Mouse (Mus musculus) kidney, adult 8-10 months (tissue): ENCODE results near the gene Rgs3.

Source experiments
- DNase-seq, 2 experiments: peaks; one replicate each; pipeline ENCODE4 v3.0.0; 2022

Rgs3 gene

DNA sequence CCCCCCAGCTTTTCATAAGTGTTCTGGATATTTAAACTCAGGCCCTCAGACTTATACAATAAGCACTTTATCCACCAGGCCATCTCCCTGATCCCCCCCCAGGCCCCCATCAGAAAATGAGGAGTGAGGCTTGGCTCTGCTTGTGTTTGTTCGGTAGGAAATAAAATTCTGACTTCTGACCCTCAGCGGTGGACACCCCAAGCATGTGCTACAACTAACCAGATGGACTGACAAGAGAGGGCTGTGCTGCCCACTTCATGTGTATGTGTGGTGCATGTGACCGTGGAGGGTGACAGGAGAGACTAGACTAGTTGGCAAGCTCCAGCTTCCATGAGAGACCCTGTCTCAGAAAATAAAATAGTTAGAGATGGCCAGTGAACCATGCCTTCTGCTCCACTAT is 171.2 kb downstream of the Rgs3 start:
- DNase-seq: no peak

DNA sequence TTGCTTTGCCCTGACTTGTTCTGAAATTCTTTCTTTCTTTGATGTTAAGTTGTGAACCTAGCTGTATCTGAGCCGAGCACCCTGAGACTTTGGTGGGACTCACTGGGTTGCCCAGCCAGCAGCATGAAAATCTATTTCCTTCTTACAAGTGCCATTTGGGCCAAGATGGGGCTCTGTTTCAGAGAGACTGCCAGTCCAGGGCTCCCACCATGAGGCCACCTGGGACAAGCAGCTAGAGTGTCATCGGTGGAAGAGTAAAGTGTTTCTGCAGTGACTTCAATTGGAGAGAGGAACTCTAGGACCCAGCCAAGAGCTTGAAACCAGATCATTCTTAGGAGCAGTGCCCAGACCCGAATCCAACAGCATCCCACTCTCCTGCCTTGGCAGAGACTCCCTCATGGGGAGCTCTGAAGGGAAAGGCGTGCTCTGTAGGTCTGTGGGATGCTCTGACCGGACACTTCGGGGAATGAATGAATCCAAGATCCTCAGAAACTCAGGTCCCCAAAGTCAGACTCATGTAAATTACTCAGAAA is 171.9 kb downstream of the Rgs3 start:
- no peak for DNase-seq

GRCm38 (mm10) chr4:62732096-62732495 is 172.4 kb downstream of the Rgs3 start:
- peak in 1 of 2 experiments; percentile 20 for DNase-seq

GRCm38 (mm10) chr4:62732840-62733239 is 173.2 kb downstream of the Rgs3 start:
- DNase-seq: peak in 1 of 2 experiments; percentile 27

GRCm38 (mm10) chr4:62733938-62734337 is 174.3 kb downstream of the Rgs3 start:
- no peak for DNase-seq

- no peak for DNase-seq
Measured at GRCm38 (mm10) chr4:62735291-62735690, 175.6 kb downstream of the Rgs3 start.

- DNase-seq: no peak
Measured at GRCm38 (mm10) chr4:62735878-62736277, 176.2 kb downstream of the Rgs3 start.

- DNase-seq: no peak
Measured at GRCm38 (mm10) chr4:62736421-62736820, 176.8 kb downstream of the Rgs3 start.

- no peak for DNase-seq
Measured at GRCm38 (mm10) chr4:62736904-62737303, 177.3 kb downstream of the Rgs3 start.

DNA sequence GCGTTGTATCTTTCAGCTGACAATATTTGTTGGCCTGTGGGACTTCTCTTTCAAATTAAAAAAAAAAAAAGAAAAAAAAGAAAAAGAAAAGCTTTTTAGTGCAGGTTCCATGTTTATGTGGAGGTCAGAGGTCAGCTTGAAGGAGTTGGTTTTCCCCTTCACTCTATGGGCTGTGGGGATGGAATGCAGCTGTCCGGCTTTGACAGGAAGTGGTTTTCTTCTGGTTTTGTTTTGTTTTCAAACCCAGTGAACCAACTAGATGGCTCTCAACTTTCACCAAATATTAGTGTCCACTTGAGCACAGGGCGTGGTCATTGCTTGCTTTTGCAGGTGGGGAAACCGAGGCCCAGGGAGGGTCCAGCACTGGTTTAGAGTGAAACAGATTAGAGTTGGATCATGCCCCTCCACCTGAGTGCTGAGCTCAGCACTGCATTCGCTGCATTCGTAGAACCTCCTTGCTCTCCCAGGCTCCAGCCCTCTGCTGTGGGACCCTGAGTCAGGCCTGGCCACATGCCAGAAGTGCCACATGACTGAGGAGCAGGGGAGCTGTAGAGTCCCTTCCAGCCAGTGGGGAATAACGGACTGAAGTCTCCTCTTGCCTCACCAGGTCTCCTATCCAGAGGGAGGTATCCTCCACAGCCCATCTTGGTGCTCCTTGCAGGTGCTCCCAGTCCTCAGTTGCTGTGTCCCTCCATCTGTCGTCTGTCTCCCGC is 178.5 kb downstream of the Rgs3 start:
- no peak for DNase-seq

- DNase-seq: no peak
Measured at GRCm38 (mm10) chr4:62738996-62739395, 179.3 kb downstream of the Rgs3 start.

DNA sequence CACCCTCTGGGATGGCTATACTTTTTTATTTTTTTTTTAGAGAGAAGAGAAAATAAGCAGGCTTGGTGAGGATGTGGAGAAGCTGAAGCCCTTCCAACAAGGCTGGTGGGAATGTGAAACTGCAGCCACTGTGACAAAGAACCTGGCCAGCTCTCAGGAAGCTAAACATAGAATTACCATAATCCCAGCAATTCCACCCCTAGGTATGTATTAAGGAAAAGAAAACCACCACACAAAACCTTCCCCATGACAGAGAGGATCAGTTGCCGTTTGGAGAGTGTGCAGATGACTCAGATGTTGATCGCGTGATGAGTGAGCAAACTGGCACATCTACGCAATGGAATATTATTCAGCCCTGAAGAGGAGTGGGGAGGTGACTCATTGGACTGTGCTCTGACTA is 179.9 kb downstream of the Rgs3 start:
- no peak for DNase-seq

GRCm38 (mm10) chr4:62740282-62741054 is 180.8 kb downstream of the Rgs3 start:
- no peak for DNase-seq

GRCm38 (mm10) chr4:62741055-62741453 is 181.4 kb downstream of the Rgs3 start:
- DNase-seq: no peak

DNA sequence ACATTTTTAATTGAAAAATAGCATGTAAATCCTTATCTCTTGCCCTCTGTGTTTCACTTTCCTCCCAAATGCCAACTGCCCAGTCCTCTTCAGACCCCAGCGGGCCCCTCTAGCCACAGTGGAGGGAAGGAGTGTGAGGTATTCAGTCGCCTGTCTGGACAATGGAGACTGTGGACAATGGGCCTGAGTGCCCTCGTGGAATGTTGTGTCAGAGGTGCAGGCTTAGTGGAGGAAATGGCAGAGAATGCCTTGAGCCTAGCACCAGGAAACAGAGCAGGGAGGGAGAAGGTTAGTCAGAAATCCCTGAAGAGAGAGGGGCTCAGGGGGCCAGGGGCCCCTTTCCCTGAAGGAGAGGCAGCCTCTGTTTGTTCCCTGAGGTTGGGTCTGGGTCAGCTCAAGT is 182.0 kb downstream of the Rgs3 start:
- no peak for DNase-seq

DNA sequence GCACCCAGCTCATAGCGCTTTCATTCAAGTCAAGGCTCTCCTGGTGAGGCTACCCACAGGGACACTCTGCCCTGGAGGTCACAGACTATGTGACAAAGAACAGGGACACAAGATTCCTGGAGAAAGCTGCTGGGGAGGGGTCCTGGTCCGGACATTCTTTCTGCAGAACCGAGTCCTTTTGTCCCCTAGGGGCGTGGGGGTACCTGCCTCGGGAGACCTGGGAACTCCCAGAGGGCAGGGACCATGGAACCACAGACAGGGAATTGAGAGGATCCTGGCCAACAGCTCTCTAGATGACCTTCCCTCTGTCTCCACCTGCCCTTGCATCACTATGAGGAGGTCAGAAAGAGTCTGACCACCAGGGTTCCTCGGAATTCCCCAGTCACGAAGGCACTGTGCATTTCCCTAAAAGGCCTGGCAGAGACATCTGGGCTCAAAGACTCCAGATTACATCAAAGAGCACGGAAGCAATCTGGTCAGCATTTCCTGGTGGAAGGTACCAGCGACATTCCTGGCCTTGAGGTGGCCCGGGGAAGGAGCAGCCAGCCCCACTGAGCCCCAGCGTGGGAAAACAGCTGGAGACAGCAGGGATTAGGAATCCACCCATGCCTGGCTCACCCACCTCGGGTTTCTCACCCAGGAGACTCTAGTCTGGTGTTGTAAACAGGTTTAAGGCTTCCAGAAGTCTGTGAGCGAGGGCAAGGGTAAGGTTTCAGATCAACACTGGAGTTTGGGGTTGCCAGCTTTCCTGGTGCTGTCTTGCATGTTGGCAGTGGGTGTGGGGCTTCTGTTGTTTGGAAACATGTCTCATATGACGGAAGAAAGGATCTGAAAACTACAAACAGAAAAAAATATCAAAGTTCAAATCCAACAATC is 183.5 kb downstream of the Rgs3 start:
- DNase-seq: no peak

DNA sequence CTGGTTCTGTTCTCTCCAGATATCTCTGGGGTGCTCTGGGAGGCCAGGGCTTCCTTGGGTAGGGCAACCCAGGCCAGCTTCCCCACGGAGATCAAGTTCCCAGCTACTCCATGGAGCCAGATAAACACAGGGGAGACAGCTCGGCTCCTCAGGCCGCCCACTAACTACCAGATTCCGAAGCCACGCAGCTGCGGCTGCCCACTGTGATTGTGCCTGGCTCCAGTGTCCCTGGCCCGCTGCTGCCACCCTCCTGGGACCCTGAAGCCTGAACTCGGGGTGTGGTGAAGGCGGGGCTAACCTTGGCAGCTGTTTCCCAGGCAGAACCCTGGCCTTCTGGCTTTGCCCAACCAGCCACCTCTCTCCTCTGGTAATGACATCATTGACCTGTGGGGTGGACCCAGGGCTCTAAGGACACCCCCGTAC is 184.9 kb downstream of the Rgs3 start:
- DNase-seq: no peak

GRCm38 (mm10) chr4:62744985-62745638 is 185.5 kb downstream of the Rgs3 start:
- no peak for DNase-seq
